Mouse (Mus musculus): ENCODE measurements around the gene Dnah7a.
"Not testable (repeated sequence)": the region's sequence is repeated elsewhere in the genome, so short reads cannot be mapped to it uniquely, and the experiment has no call there.

- not testable (repeated sequence) for TF ChIP-seq MAFK (IDR thresholded peaks at IDR 0.05; ENCODE audit: borderline replicate concordance, low read depth, low read length); MYC (IDR thresholded peaks at IDR 0.05; ENCODE audit: low read depth, low read length); SIN3A (IDR thresholded peaks at IDR 0.05; ENCODE audit: low read length)
Observed at GRCm38 (mm10) chr1:53375965-53376364, 330.6 kb downstream of the Dnah7a start.

Data from MEL (cell line).